Mouse (Mus musculus) small intestine, adult 2 months (tissue): ENCODE results near the gene Gm3435.

Experiments used
- CTCF ChIP-seq: fragments of 200-500 bp; IDR thresholded peaks from 2 replicates; pipeline ENCODE4 v1.5.1; 2012; ENCODE audit warnings: low read depth, mild to moderate bottlenecking, control low read depth, inconsistent platforms, low read length, moderate library complexity, mixed read lengths; ENCODE audit not compliant: insufficient replicate concordance, insufficient read length; ENCODE audit errors: extremely low read depth
- POLR2A ChIP-seq: fragments of 200-500 bp; IDR thresholded peaks from 2 replicates; pipeline ENCODE4 v1.6.1; 2012; ENCODE audit warnings: low read depth, mild to moderate bottlenecking, control low read depth, inconsistent platforms, low read length, moderate library complexity

DNA sequence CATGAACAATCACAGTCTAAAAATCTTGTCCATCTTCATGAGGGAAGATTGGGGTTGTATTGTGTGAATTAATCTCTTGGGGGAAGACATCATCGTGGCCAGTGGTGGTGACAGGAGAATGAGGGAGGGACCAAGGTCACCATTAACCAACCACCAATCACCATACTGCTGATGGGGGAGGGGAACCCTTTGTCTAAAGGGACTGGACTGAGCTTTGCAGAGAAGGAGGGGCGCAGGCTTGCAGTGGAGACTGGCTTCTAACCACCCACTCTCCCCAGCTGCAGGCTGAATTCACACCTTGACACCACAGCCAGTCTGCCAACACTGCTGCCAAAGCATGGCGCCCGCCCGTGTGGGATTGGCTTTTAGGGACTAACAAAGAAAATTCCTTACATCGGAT is 56.1 kb downstream of the Gm3435 start:
- no peak for TF ChIP-seq CTCF
- TF ChIP-seq POLR2A = no peak
